Mouse (Mus musculus) heart, embryonic 14.5 days (tissue): ENCODE measurements around the gene Gpr182. TPM values are rescaled to one million over a fixed set of nuclear protein-coding genes. Genes with fewer than 3 reads are reported as not detected.
A peak's percentile ranks its signal among the peaks of the same experiment; 100 is the strongest.
"Not testable (repeated sequence)": the region's sequence is repeated elsewhere in the genome, so short reads cannot be mapped to it uniquely, and the experiment has no call there.

Experiments used
- ATAC-seq: fragments of 200-750 bp; cut with Nextera tagmentation; 2 replicates; pipeline ENCODE4 v1.8.0; 2017; ENCODE audit warnings: low read depth, moderate TSS enrichment; ENCODE audit not compliant: insufficient number of reproducible peaks, insufficient read depth, low FRiP score
- H3K27ac ChIP-seq, 2 experiments: fragments of 200-500 bp in 1 of 2; fragments of 300-500 bp in 1 of 2; sonication (generic) in 1 of 2; replicated peaks in 1 of 2; 2 replicates each; pipeline ENCODE4 v1.5.1; 2012 to 2014; ENCODE audit warnings: low read depth in 2 of 2, low read length in 2 of 2, control low read depth in 1 of 2, mild to moderate bottlenecking in 1 of 2, mixed read lengths in 1 of 2; ENCODE audit not compliant: control insufficient read depth in 1 of 2, insufficient read depth in 1 of 2
- H3K27me3 ChIP-seq: fragments of 300-500 bp; sonication (generic); 2 replicates; pipeline ENCODE4 v1.6.1; 2014; ENCODE audit warnings: mild to moderate bottlenecking, low read length, control low read depth; ENCODE audit not compliant: control insufficient read depth, insufficient read depth
- H3K36me3 ChIP-seq: fragments of 300-500 bp; sonication (generic); 2 replicates; pipeline ENCODE4 v1.6.1; 2014; ENCODE audit warnings: mild to moderate bottlenecking, control low read depth, low read length, mixed read lengths; ENCODE audit not compliant: control insufficient read depth, insufficient read depth
- H3K4me1 ChIP-seq, 2 experiments: fragments of 200-500 bp in 1 of 2; fragments of 300-500 bp in 1 of 2; sonication (generic) in 1 of 2; 2 replicates each; pipeline ENCODE4 v1.6.1; 2012 to 2014; ENCODE audit warnings: low read length in 2 of 2, control low read depth in 1 of 2, mixed read lengths in 1 of 2; ENCODE audit not compliant: control insufficient read depth in 2 of 2, insufficient read depth in 2 of 2
- H3K4me2 ChIP-seq: fragments of 300-500 bp; sonication (generic); 2 replicates; pipeline ENCODE4 v1.6.1; 2014; ENCODE audit warnings: mild to moderate bottlenecking, low read length
- H3K4me3 ChIP-seq, 2 experiments: fragments of 200-500 bp in 1 of 2; fragments of 300-500 bp in 1 of 2; sonication (generic) in 1 of 2; 2 replicates each; pipeline ENCODE4 v1.5.1; 2012 to 2014; ENCODE audit warnings: low read length in 2 of 2, mild to moderate bottlenecking in 2 of 2, control low read depth in 1 of 2, low read depth in 1 of 2, moderate library complexity in 1 of 2; ENCODE audit not compliant: control insufficient read depth in 1 of 2, insufficient read depth in 1 of 2
- H3K9ac ChIP-seq: fragments of 300-500 bp; sonication (generic); 2 replicates; pipeline ENCODE4 v1.6.1; 2014; ENCODE audit warnings: mild to moderate bottlenecking, low read length
- H3K9me3 ChIP-seq: fragments of 300-500 bp; sonication (generic); 2 replicates; pipeline ENCODE4 v1.6.1; 2016; ENCODE audit warnings: low read length, control low read depth; ENCODE audit not compliant: control insufficient read depth
- WGBS: fragments of 180-500 bp; shearing (Covaris S2); extraction: QIAGEN DNeasy Blood & Tissue Kit; methylation state at CpG from one replicate; pipeline ENCODE4 v1.1.7; 2014; 5-methylcytosine and 5-hydroxymethylcytosine counted together
- polyA plus RNA-seq: library from polyadenylated mRNA; unstranded; fragments of >200 nt; fragmentation: Nextera tagmentation; extraction: Ambion mirVana; gene quantifications from 2 replicates; pipeline ENCODE4 v1.2.1, GENCODE M21; 2014

Gene Gpr182
- polyA plus RNA-seq, 1 experiment from 2014 or later, result 9.3 TPM

GRCm38 (mm10) chr10:127763914-127764680 lies 12.6 kb upstream of the Gpr182 start:
- H3K9me3 ChIP-seq, result no peaks in the 10 kb centered on the region
- no peaks in the 10 kb centered on the region for H3K36me3 ChIP-seq
- no peak overlapping the region for H3K4me2 ChIP-seq
- no peaks in the 10 kb centered on the region for H3K4me1 ChIP-seq
- no peaks in the 10 kb centered on the region for H3K27me3 ChIP-seq
- ATAC-seq, result no peak
- no peak overlapping the region for H3K4me3 ChIP-seq
- WGBS, result 65% methylated on average over 12 of the region's 12 CpGs
- no peak overlapping the region for H3K9ac ChIP-seq
- H3K27ac ChIP-seq, result no peak overlapping the region

- not testable (repeated sequence) for H3K4me1 ChIP-seq, H3K9ac ChIP-seq, H3K4me3 ChIP-seq, H3K27me3 ChIP-seq, H3K4me2 ChIP-seq, H3K36me3 ChIP-seq, ATAC-seq, H3K9me3 ChIP-seq, H3K27ac ChIP-seq
- 82% methylated on average over 10 of the region's 10 CpGs for WGBS
These were observed 11.4 kb upstream of the Gpr182 start for GRCm38 (mm10) chr10:127762926-127763325.

GRCm38 (mm10) chr10:127759181-127760110 lies 7.9 kb upstream of the Gpr182 start, which contains the start of the genes Rdh1 and Rdh16f1:
Gene Rdh1, plus strand, starts transcription at chr10:127759721.
Gene Rdh16f1, plus strand, starts transcription at chr10:127759787.
- H3K4me3 ChIP-seq, result no peak within 1 kb of the TSS
- H3K27me3 ChIP-seq, result no peaks in the 10 kb centered on the region
- no peak within 1 kb of the TSS for H3K4me2 ChIP-seq
- ATAC-seq, result no peak
- H3K4me1 ChIP-seq, result peaks cover 7 to 13% of the 10 kb centered on the region in 2 experiments; a peak in 3 of 4 replicates
- no peak within 1 kb of the TSS for H3K9ac ChIP-seq
- no peaks in the 10 kb centered on the region for H3K36me3 ChIP-seq
- H3K9me3 ChIP-seq, result no peaks in the 10 kb centered on the region
- H3K27ac ChIP-seq, result no peak within 1 kb of the TSS; a peak in 1 of 4 replicates
- 60% methylated on average over 9 of the region's 9 CpGs for WGBS

GRCm38 (mm10) chr10:127755770-127756468 lies 4.4 kb upstream of the Gpr182 start:
- Histone ChIP-seq H3K27me3 (no peaks in the 10 kb centered on the region), H3K9ac (peak overlapping the region; percentile 50), H3K4me2 (peak overlapping the region; percentile 61), H3K36me3 (no peaks in the 10 kb centered on the region), H3K9me3 (no peaks in the 10 kb centered on the region), H3K27ac (peak overlapping the region; percentile 69 to 79), H3K4me1 (peaks cover 7 to 13% of the 10 kb centered on the region in 2 experiments; a peak in 3 of 4 replicates), H3K4me3 (peak overlapping the region; percentile 18 to 29)
- WGBS, result 12% methylated on average over 16 of the region's 18 CpGs
- peak; percentile 28 for ATAC-seq

GRCm38 (mm10) chr10:127755246-127755645 lies 3.7 kb upstream of the Gpr182 start:
- Histone ChIP-seq H3K4me1 (peaks cover 7 to 13% of the 10 kb centered on the region in 2 experiments; a peak in 3 of 4 replicates), H3K27ac (peak overlapping the region; percentile 35 to 79; a peak in 3 of 4 replicates), H3K9me3 (no peaks in the 10 kb centered on the region), H3K4me2 (peak overlapping the region; percentile 61; the same call in 1 of the 2 replicates), H3K9ac (no peak overlapping the region), H3K4me3 (no peak overlapping the region), H3K36me3 (no peaks in the 10 kb centered on the region), H3K27me3 (no peaks in the 10 kb centered on the region)
- ATAC-seq, result no peak
- 37% methylated on average over 3 of the region's 3 CpGs for WGBS

GRCm38 (mm10) chr10:127754566-127755166 lies 3.1 kb upstream of the Gpr182 start:
- H3K9ac ChIP-seq, result no peak overlapping the region
- H3K27me3 ChIP-seq, result no peaks in the 10 kb centered on the region
- 66% methylated on average over 6 of the region's 6 CpGs for WGBS
- H3K36me3 ChIP-seq, result no peaks in the 10 kb centered on the region
- ATAC-seq, result 0 out of 2 replicates have a peak, but pooled peaks have one; percentile 22
- H3K4me1 ChIP-seq, result peaks cover 11 to 13% of the 10 kb centered on the region in 2 experiments; a peak in 3 of 4 replicates
- no peaks in the 10 kb centered on the region for H3K9me3 ChIP-seq
- peak overlapping the region; percentile 36 to 79; a peak in 3 of 4 replicates for H3K27ac ChIP-seq
- no peak overlapping the region for H3K4me2 ChIP-seq
- no peak overlapping the region for H3K4me3 ChIP-seq
